Comparison of ENCODE assay signal across 8 mouse cellular contexts in genomic region chr9:53404753-53405722, GRCm38 (mm10). TPM values are rescaled to one million over a fixed set of nuclear protein-coding genes. Genes with fewer than 3 reads are reported as not detected.
A peak's percentile ranks its signal among the peaks of the same experiment; 100 is the strongest.
DNase-seq lines count a peak whose midpoint lies in the region; ATAC-seq and TF ChIP-seq lines count a peak whose summit lies in the region.

No protein-coding gene starts in this region.

- H3K9me3 ChIP-seq in erythroblast, embryonic 14.5 days (ENCODE audit: control insufficient read depth, low read length), result no peaks in the 10 kb centered on the region; the same call in 1 of the 2 replicates
- no peaks in the 10 kb centered on the region for H3K9me3 ChIP-seq in heart, embryonic 11.5 days (replicated peaks; ENCODE audit: control insufficient read depth, low read length)
- H3K9me3 ChIP-seq in limb, embryonic 13.5 days, result no peaks in the 10 kb centered on the region
- H3K9me3 ChIP-seq in midbrain, embryonic 13.5 days, result no peaks in the 10 kb centered on the region

- no peaks in the 10 kb centered on the region for H3K27me3 ChIP-seq in erythroblast, embryonic 14.5 days (ENCODE audit: control insufficient read depth)
- H3K27me3 ChIP-seq in heart, embryonic 11.5 days (ENCODE audit: control insufficient read depth, insufficient read depth, low read length), result no peaks in the 10 kb centered on the region
- no peaks in the 10 kb centered on the region for H3K27me3 ChIP-seq in limb, embryonic 13.5 days
- H3K27me3 ChIP-seq in midbrain, embryonic 13.5 days, result no peaks in the 10 kb centered on the region
- no peaks in the 10 kb centered on the region for H3K27me3 ChIP-seq in spleen, adult 2 months (ENCODE audit: control insufficient read depth, insufficient read depth, low read length)

- TF ChIP-seq POLR2A in spleen, adult 2 months (IDR thresholded peaks at IDR 0.05; ENCODE audit: low read depth, low read length), result no peak

- peak; percentile 57; the same call in 1 of the 2 replicates for ATAC-seq in heart, embryonic 11.5 days (replicated peaks; ENCODE audit: insufficient number of reproducible peaks, low FRiP score, low TSS enrichment)
- peak; percentile 81 for ATAC-seq in limb, embryonic 13.5 days (ENCODE audit: low FRiP score, low read depth)
- ATAC-seq in midbrain, embryonic 13.5 days, result peak; percentile 96

- peak overlapping the region; percentile 66 for H3K4me2 ChIP-seq in heart, embryonic 11.5 days
- peak overlapping the region; percentile 66 for H3K4me2 ChIP-seq in limb, embryonic 13.5 days (replicated peaks)
- peak overlapping the region; percentile 54 for H3K4me2 ChIP-seq in midbrain, embryonic 13.5 days (replicated peaks)

- H3K36me3 ChIP-seq in erythroblast, embryonic 14.5 days (ENCODE audit: control insufficient read depth), result no peaks in the 10 kb centered on the region
- no peaks in the 10 kb centered on the region for H3K36me3 ChIP-seq in heart, embryonic 11.5 days (ENCODE audit: control insufficient read depth, insufficient read depth, low read length)
- H3K36me3 ChIP-seq in limb, embryonic 13.5 days, result 0 out of 2 replicates have a peak, but pooled peaks cover under 1% of the 10 kb centered on the region
- no peaks in the 10 kb centered on the region for H3K36me3 ChIP-seq in midbrain, embryonic 13.5 days
- H3K36me3 ChIP-seq in spleen, adult 2 months (ENCODE audit: control insufficient read depth, insufficient read depth, low read length), result no peaks in the 10 kb centered on the region

- peak overlapping the region; percentile 37 for H3K27ac ChIP-seq in heart, embryonic 11.5 days (ENCODE audit: low read depth, low read length)
- H3K27ac ChIP-seq in limb, embryonic 13.5 days, result peak overlapping the region; percentile 84
- peak overlapping the region; percentile 92 for H3K27ac ChIP-seq in midbrain, embryonic 13.5 days
- H3K27ac ChIP-seq in spleen, adult 2 months (ENCODE audit: insufficient read depth, low read length), result no peak overlapping the region

- peak overlapping the region; percentile 48; the same call in 1 of the 2 replicates for H3K9ac ChIP-seq in heart, embryonic 11.5 days (ENCODE audit: low read depth, low read length)
- peak overlapping the region; percentile 62 for H3K9ac ChIP-seq in limb, embryonic 13.5 days
- H3K9ac ChIP-seq in midbrain, embryonic 13.5 days (replicated peaks), result peak overlapping the region; percentile 60

- 26% methylated on average over 21 of the region's 21 CpGs for WGBS in heart, embryonic 11.5 days (ENCODE audit: insufficient replicate concordance)
- WGBS in limb, embryonic 13.5 days, result 23% methylated on average over 21 of the region's 21 CpGs
- WGBS in midbrain, embryonic 13.5 days, result 20% methylated on average over 21 of the region's 21 CpGs
- 17% methylated on average over 21 of the region's 21 CpGs for WGBS in spleen, adult 2 months

- H3K4me1 ChIP-seq in erythroblast, embryonic 14.5 days (ENCODE audit: control insufficient read depth), result peaks cover 25% of the 10 kb centered on the region
- H3K4me1 ChIP-seq in heart, embryonic 11.5 days (ENCODE audit: control insufficient read depth, insufficient read depth, low read length), result peaks cover 5% of the 10 kb centered on the region; the same call in 1 of the 2 replicates
- H3K4me1 ChIP-seq in limb, embryonic 13.5 days, result peaks cover 30% of the 10 kb centered on the region
- H3K4me1 ChIP-seq in midbrain, embryonic 13.5 days (replicated peaks), result peaks cover 21% of the 10 kb centered on the region
- no peaks in the 10 kb centered on the region; the same call in 1 of the 2 replicates for H3K4me1 ChIP-seq in spleen, adult 2 months (ENCODE audit: control insufficient read depth, insufficient read depth, insufficient read length)

- DNase-seq in CD4-positive, CD25-positive, alpha-beta regulatory T cell, adult 2 months (ENCODE audit: low read depth, low spot score), result peak; percentile 94
- DNase-seq in brain, embryonic 18.5 days (ENCODE audit: low read depth, low spot score), result peak; percentile 86
- peak; percentile 78 for DNase-seq in kidney, adult 9 months
- peak; percentile 79 to 83 for DNase-seq in spleen, adult 2 months (ENCODE audit: low read depth in 1 of 2, low spot score in 2 of 2)

- TF ChIP-seq CTCF in spleen, adult 2 months (IDR thresholded peaks at IDR 0.05; ENCODE audit: extremely low read depth, insufficient read depth, insufficient read length, insufficient replicate concordance), result no peak

- H3K4me3 ChIP-seq in erythroblast, embryonic 14.5 days (replicated peaks), result peak overlapping the region; percentile 22
- H3K4me3 ChIP-seq in heart, embryonic 11.5 days (ENCODE audit: low read depth, low read length), result peak overlapping the region; percentile 38
- H3K4me3 ChIP-seq in limb, embryonic 13.5 days, result peak overlapping the region; percentile 44
- H3K4me3 ChIP-seq in midbrain, embryonic 13.5 days (replicated peaks), result peak overlapping the region; percentile 39
- H3K4me3 ChIP-seq in spleen, adult 2 months (ENCODE audit: extremely low read depth, insufficient read depth, insufficient read length), result peak overlapping the region; percentile 47; the same call in 1 of the 2 replicates

RNA-seq across cellular contexts. Expression of gene 4930550C14Rik, which starts 2.9 kb away (rescaled TPM):
- polyA plus RNA-seq in erythroblast, embryonic 14.5 days (2012), result 0.06 and 0.09 TPM in 2 replicates
- polyA plus RNA-seq in heart, embryonic 11.5 days (2014; fragmentation: Nextera tagmentation; extraction: Ambion mirVana), result 0.30 and 0.54 TPM in 2 replicates
- 0.74 and 0.94 TPM in 2 replicates for polyA plus RNA-seq in limb, embryonic 13.5 days (2015; fragmentation: Nextera tagmentation; extraction: Ambion mirVana)
- polyA plus RNA-seq in midbrain, embryonic 13.5 days (2015; fragmentation: Nextera tagmentation; extraction: Ambion mirVana), result 0.17 and 0.18 TPM in 2 replicates
- 0.02 and 0.06 TPM in 2 replicates for polyA plus RNA-seq in spleen, adult 2 months (2012; rRNA removed)

RNA-seq across cellular contexts. Expression of gene Kdelc2, which starts 21.2 kb away (rescaled TPM):
- polyA plus RNA-seq in erythroblast, embryonic 14.5 days (2012), result not detected in 2 replicates
- 19.3 and 20.9 TPM in 2 replicates for polyA plus RNA-seq in heart, embryonic 11.5 days (2014; fragmentation: Nextera tagmentation; extraction: Ambion mirVana)
- polyA plus RNA-seq in limb, embryonic 13.5 days (2015; fragmentation: Nextera tagmentation; extraction: Ambion mirVana), result 19.6 and 23.7 TPM in 2 replicates
- polyA plus RNA-seq in midbrain, embryonic 13.5 days (2015; fragmentation: Nextera tagmentation; extraction: Ambion mirVana), result 5.6 and 5.7 TPM in 2 replicates
- 1.7 and 1.9 TPM in 2 replicates for polyA plus RNA-seq in spleen, adult 2 months (2012; rRNA removed)
